Mouse (Mus musculus) hindbrain, embryonic 15.5 days (tissue): Measurements from ENCODE around the gene Spata9. TPM values are rescaled to one million over a fixed set of nuclear protein-coding genes. Genes with fewer than 3 reads are reported as not detected.
A peak's percentile ranks its signal among the peaks of the same experiment; 100 is the strongest.

Source experiments
- ATAC-seq: fragments of 200-750 bp; cut with Nextera tagmentation; 2 replicates; pipeline ENCODE4 v1.8.0; 2017; ENCODE audit warnings: low read depth, moderate number of reproducible peaks, moderate TSS enrichment; ENCODE audit not compliant: low FRiP score
- H3K27ac ChIP-seq: fragments of 300-500 bp; sonication (generic); replicated peaks from 2 replicates; pipeline ENCODE4 v1.5.1; 2015; ENCODE audit warnings: mild to moderate bottlenecking, inconsistent platforms
- H3K27me3 ChIP-seq: fragments of 300-500 bp; sonication (generic); 2 replicates; pipeline ENCODE4 v1.6.1; 2015; ENCODE audit warnings: control low read depth, inconsistent platforms
- H3K36me3 ChIP-seq: fragments of 300-500 bp; sonication (generic); 2 replicates; pipeline ENCODE4 v1.6.1; 2015; ENCODE audit warnings: control low read depth, inconsistent platforms
- H3K4me1 ChIP-seq: fragments of 300-500 bp; sonication (generic); replicated peaks from 2 replicates; pipeline ENCODE4 v1.6.1; 2015; ENCODE audit warnings: control low read depth, inconsistent platforms
- H3K4me2 ChIP-seq: fragments of 300-500 bp; sonication (generic); 2 replicates; pipeline ENCODE4 v1.6.1; 2015; ENCODE audit warnings: moderate library complexity, mild to moderate bottlenecking, inconsistent platforms
- H3K4me3 ChIP-seq: fragments of 300-500 bp; sonication (generic); 2 replicates; pipeline ENCODE4 v1.5.1; 2015; ENCODE audit warnings: mild to moderate bottlenecking, inconsistent platforms
- H3K9ac ChIP-seq: fragments of 300-500 bp; sonication (generic); 2 replicates; pipeline ENCODE4 v1.6.1; 2015; ENCODE audit warnings: inconsistent platforms
- H3K9me3 ChIP-seq: fragments of 300-500 bp; sonication (generic); 2 replicates; pipeline ENCODE4 v1.6.1; 2016; ENCODE audit warnings: control low read depth, inconsistent platforms
- WGBS: fragments of 180-500 bp; shearing (Covaris S2); methylation state at CpG from one replicate; pipeline ENCODE4 v1.1.7; 2015; 5-methylcytosine and 5-hydroxymethylcytosine counted together
- polyA plus RNA-seq: library from polyadenylated mRNA; unstranded; fragments of >200 nt; fragmentation: Nextera tagmentation; extraction: Ambion mirVana; gene quantifications from 2 replicates; pipeline ENCODE4 v1.2.1, GENCODE M21; 2015

Spata9 gene
- polyA plus RNA-seq, 1 experiment from 2014 or later, result 2.6 TPM

DNA sequence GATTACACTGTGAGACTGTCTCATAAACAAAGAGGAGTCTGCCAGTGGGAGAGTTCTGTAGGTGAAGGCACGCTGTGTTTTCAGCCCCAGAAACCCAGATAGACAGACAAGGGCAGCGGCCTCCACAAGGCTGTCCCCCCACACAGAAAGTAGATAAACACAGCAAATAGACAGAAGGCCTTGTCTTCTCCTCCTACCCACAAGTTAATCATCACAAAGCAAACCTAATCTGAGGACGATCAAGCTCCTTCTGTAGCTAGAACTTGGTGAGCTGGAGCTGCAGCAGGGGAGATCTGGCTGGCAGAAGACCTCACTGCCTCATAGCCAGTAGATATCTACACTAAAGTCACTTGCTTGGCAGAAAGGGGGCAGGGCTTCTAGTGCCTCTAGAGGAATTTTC is 36.3 kb downstream of the Spata9 start:
- ATAC-seq, result no peak
- H3K36me3 ChIP-seq, result peaks cover 23% of the 10 kb centered on the region
- H3K4me3 ChIP-seq, result no peak overlapping the region
- no peak overlapping the region for H3K4me2 ChIP-seq
- no peaks in the 10 kb centered on the region for H3K4me1 ChIP-seq
- H3K9me3 ChIP-seq, result no peaks in the 10 kb centered on the region
- no peaks in the 10 kb centered on the region for H3K27me3 ChIP-seq
- no peak overlapping the region for H3K9ac ChIP-seq
- no peak overlapping the region for H3K27ac ChIP-seq
- WGBS, result 93% methylated on average over 3 of the region's 3 CpGs

DNA sequence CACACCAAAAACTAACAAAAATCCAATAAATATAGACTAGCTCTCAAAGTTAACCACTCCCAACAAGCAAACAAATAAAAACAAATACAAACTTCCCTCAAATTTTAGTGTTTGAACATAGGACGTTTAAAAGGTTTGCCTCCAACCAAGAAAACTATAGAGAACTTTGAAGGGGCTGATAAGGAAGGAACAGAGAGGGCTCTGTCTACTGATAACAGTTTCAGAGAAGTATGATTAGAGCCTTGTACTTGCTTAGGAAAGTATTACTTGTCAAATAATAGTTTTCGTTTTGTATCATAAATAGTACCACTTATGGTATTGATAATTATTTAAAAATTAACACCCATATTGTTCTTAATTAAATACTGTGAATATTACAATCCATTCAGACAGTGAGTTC is 47.6 kb downstream of the Spata9 start:
- Histone ChIP-seq H3K4me1 (peaks cover 14% of the 10 kb centered on the region), H3K4me2 (no peak overlapping the region), H3K9me3 (no peaks in the 10 kb centered on the region), H3K9ac (no peak overlapping the region), H3K4me3 (no peak overlapping the region), H3K27me3 (no peaks in the 10 kb centered on the region), H3K36me3 (no peaks in the 10 kb centered on the region), H3K27ac (no peak overlapping the region)
- WGBS, result 84% methylated on average over 2 of the region's 2 CpGs
- ATAC-seq, result no peak

DNA sequence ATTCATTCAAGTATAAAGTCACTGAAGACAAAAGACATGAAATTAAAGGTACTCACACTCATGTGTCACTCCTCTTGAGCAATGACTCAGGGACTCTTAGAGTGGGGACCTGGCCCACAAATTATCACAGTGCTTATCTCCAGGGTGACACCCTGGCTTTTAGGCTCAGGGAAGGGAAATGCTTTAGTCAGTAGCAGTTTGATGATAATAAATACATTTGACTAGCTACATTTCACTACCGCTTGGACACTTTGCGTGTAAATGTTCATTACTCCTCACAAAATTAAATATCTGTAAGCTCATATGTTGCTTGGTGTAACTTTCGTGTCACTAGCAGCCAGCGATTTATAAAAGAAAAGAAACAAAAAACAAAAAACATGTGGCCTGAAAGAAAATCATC is 50.5 kb downstream of the Spata9 start:
- Histone ChIP-seq H3K9me3 (no peaks in the 10 kb centered on the region), H3K27me3 (no peaks in the 10 kb centered on the region), H3K27ac (peak overlapping the region; percentile 94), H3K9ac (peak overlapping the region; percentile 74), H3K4me3 (peak overlapping the region; percentile 63), H3K4me1 (peaks cover 14% of the 10 kb centered on the region), H3K36me3 (no peaks in the 10 kb centered on the region), H3K4me2 (peak overlapping the region; percentile 61)
- 82% methylated on average over 4 of the region's 4 CpGs for WGBS
- no peak for ATAC-seq

DNA sequence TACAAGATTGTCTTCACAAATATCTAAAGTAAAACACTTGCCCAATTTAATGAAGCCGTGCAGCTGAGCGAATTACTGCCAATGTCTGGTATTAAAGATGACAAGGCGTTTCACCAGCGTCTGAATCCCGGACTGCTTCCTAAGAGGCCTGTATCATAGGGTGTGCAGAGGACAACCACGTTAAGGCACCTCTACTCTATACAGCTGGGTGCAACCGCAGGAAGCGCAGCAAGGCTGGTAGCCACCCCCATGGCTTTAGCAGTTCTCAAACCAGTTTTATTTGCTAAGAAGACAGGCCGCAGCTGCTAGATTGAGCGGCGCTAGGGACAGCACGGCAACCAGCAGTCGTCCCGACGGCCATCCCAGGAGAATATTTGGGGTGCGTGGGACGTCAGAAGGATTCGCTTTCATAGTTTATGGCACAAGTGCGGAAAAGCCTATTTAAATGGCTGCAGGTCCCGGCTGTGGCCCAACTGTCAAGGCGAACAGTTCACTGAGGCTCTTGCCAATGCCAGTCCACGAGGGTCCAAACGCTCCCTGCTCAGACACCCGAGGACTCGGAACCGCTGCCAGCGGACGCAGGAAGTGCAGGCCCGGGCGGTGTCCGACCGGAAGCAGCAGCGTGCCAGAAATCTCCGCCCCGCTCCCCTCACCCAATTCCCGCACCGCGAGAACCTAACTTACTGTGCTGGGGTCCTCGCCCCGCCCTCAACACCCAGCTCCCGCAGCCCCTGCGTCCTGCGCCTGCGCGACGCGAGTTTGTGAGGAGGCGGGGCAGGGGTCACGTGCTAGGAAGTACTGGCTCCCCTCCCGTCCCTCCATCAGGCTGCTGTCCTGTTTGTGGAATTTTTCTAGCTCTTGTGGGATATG is 51.3 kb downstream of the Spata9 start, which contains the start of gene Rfesd:
Rfesd (minus strand) TSS at position 746 of the 870 bp plus-strand sequence.
- Histone ChIP-seq H3K36me3 (no peaks in the 10 kb centered on the region), H3K9me3 (no peaks in the 10 kb centered on the region), H3K9ac (peak within 1 kb of the TSS; percentile 74), H3K4me1 (peaks cover 14% of the 10 kb centered on the region), H3K27ac (peak within 1 kb of the TSS; percentile 94), H3K27me3 (no peaks in the 10 kb centered on the region), H3K4me2 (peak within 1 kb of the TSS; percentile 61), H3K4me3 (peak within 1 kb of the TSS; percentile 63)
- WGBS, result under 1% methylated on average over 50 of the region's 50 CpGs
- peak; percentile 100 for ATAC-seq

DNA sequence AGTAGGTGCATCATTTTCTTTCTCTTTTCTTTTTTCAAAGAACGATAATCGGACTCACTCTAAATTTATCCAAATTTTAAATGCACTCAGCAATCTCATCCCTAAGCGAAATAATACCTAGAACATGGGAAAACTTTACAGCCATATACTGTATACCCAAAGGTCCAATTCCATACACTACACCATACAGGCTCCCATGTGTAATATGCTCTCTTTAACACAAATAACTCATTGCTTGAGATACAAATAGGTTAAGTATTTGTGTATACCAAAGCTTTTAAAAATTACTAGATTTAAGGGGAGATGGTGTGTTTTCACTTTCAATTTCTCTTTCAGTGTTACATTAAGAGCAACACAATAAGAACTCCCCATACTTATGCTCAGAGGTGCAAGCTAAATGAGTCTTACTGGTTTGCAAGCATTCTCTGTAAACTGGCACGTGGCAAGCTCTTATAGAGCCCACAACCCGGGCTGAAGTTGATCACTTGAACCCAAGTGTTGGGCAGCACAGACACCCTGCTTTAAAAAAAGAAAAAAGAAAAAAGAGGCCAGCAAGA is 52.0 kb downstream of the Spata9 start:
- peak; percentile 71 for ATAC-seq
- no peaks in the 10 kb centered on the region for H3K27me3 ChIP-seq
- H3K9ac ChIP-seq, result peak overlapping the region; percentile 19; the same call in 1 of the 2 replicates
- 44% methylated on average over 5 of the region's 5 CpGs for whole genome bisulfite sequencing
- peak overlapping the region; percentile 61 for H3K4me2 ChIP-seq
- peaks cover 14% of the 10 kb centered on the region for H3K4me1 ChIP-seq
- H3K9me3 ChIP-seq, result no peaks in the 10 kb centered on the region
- H3K27ac ChIP-seq, result 0 out of 2 replicates have a peak overlapping the region, but pooled peaks have one; percentile 94
- peak overlapping the region; percentile 63 for H3K4me3 ChIP-seq
- no peaks in the 10 kb centered on the region for H3K36me3 ChIP-seq

DNA sequence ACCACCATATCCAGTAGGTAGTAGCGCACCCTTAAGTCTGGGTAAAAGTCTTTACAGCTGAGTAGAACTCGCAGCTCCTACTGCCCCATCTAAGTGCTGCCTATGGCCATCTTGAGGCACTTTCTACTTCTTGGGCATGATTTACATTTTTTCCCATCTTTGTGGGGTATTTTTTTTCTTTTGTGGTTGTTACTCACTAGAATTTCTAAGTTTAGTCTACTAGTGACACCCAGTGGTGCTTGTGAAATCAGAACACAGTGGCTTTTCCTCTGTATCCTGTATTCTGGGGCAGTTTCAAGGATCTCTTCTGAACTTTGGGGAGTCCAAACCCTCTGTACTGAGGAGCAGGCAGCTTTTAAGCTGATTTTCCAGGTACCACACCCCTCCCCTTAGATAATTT is 54.8 kb downstream of the Spata9 start:
- Histone ChIP-seq H3K9me3 (no peaks in the 10 kb centered on the region), H3K4me1 (peaks cover 12% of the 10 kb centered on the region), H3K27ac (no peak overlapping the region), H3K9ac (no peak overlapping the region), H3K27me3 (no peaks in the 10 kb centered on the region), H3K4me3 (no peak overlapping the region), H3K4me2 (no peak overlapping the region), H3K36me3 (no peaks in the 10 kb centered on the region)
- no peak for ATAC-seq
- WGBS, result 93% methylated on average over 2 of the region's 2 CpGs

DNA sequence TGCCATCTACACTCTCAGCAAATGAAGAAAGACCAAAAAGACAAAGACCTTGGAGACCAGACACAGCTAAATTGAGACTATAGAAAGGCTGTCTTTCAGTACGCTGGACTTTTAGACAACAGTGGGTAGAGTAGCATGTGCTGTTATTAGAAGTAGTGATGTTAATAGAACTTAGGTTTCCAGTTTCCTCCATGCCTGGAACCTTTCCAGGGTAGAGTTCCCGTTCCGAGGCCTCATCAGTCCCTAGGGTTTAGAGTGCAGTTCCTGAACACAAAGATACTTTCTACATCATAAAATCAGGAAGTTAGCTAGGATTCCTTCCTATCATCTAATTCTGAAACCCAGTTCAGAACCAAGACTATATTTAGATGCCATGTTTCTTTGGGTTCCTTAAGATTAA is 57.6 kb downstream of the Spata9 start:
- no peak for ATAC-seq
- Histone ChIP-seq H3K4me3 (no peak overlapping the region), H3K4me2 (no peak overlapping the region), H3K27me3 (no peaks in the 10 kb centered on the region), H3K4me1 (no peaks in the 10 kb centered on the region), H3K9me3 (no peaks in the 10 kb centered on the region), H3K9ac (no peak overlapping the region), H3K36me3 (no peaks in the 10 kb centered on the region), H3K27ac (no peak overlapping the region)
- 82% methylated on average over 3 of the region's 3 CpGs for WGBS

DNA sequence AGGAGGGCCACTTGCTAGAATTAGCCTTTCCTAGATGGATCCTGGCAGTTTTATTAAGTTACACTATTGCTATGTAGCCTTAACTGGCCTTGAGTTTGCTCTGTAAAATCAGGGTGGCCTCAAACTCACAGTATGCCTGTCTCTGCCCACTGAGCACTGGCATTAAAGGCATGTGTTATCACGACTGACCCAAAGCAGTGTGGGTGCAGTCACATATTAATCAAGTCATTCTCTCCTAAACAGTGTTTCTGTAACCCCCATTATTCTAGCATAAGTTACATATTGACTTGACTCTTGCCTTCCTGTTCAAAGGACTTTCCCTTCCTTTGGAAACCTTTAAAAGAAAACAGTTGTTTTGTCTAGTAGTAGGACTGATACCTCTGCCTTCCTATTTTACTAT is 75.5 kb downstream of the Spata9 start:
- WGBS, result 67% methylated on average over 1 of the region's 1 CpGs
- H3K27ac ChIP-seq, result no peak overlapping the region

DNA sequence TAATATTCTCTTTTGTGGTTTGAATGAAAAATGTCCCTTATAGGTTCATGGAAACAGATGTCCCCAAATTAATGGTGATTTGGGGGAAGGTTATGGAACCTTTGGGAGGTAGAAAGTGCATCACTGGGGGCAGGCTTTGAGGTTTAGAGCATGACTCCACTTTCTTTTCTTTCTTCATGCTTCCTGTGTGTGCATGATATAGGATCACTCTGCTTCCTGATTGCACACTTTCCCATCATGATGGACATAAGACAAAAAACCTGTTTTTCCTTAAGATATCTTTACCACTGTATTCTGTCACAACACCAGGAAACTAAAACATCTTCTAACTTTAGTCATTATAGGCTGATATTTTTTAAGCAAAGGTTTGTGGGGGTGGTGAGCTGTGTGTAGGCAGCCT is 78.0 kb downstream of the Spata9 start:
- Histone ChIP-seq H3K36me3 (no peaks in the 10 kb centered on the region), H3K27ac (no peak overlapping the region), H3K9me3 (no peaks in the 10 kb centered on the region), H3K4me3 (no peak overlapping the region), H3K4me1 (no peaks in the 10 kb centered on the region), H3K9ac (no peak overlapping the region), H3K27me3 (no peaks in the 10 kb centered on the region), H3K4me2 (no peak overlapping the region)
- no peak for ATAC-seq

More for the DNA sequence above, 75.5 kb downstream of the Spata9 start:
- no peak for ATAC-seq
- H3K9ac ChIP-seq, result no peak overlapping the region
- no peaks in the 10 kb centered on the region for H3K9me3 ChIP-seq
- H3K4me3 ChIP-seq, result no peak overlapping the region
- H3K27me3 ChIP-seq, result no peaks in the 10 kb centered on the region
- H3K36me3 ChIP-seq, result no peaks in the 10 kb centered on the region
- H3K4me1 ChIP-seq, result no peaks in the 10 kb centered on the region
- H3K4me2 ChIP-seq, result no peak overlapping the region

Other genes with a start within 250 kb of the Spata9 start
- 63.5 and 68.7 TPM in 2 replicates for gene Glrx, start 127.3 kb upstream of the Spata9 start, polyA plus RNA-seq
- gene Rhobtb3, start 23.2 kb upstream of the Spata9 start, polyA plus RNA-seq, result 21.0 and 22.0 TPM in 2 replicates
- gene Rfesd, start 51.6 kb downstream of the Spata9 start, polyA plus RNA-seq, result 17.2 and 18.5 TPM in 2 replicates
- gene Gpr150, start 89.8 kb downstream of the Spata9 start, polyA plus RNA-seq, result 3.3 and 3.4 TPM in 2 replicates
- 3.4 and 4.6 TPM in 2 replicates for gene Arsk, start 131.5 kb downstream of the Spata9 start, polyA plus RNA-seq
- gene Ttc37, start 131.6 kb downstream of the Spata9 start, polyA plus RNA-seq, result 8.9 and 9.1 TPM in 2 replicates